Mouse (Mus musculus): ENCODE measurements around the gene Taf4. TPM values are rescaled to one million over a fixed set of nuclear protein-coding genes. Genes with fewer than 3 reads are reported as not detected.
A peak's percentile ranks its signal among the peaks of the same experiment; 100 is the strongest.

The Taf4 gene
- polyA plus RNA-seq (2016; fragmentation: Nextera tagmentation; extraction: Ambion mirVana), result 3.8 and 5.0 TPM in 2 replicates

DNA sequence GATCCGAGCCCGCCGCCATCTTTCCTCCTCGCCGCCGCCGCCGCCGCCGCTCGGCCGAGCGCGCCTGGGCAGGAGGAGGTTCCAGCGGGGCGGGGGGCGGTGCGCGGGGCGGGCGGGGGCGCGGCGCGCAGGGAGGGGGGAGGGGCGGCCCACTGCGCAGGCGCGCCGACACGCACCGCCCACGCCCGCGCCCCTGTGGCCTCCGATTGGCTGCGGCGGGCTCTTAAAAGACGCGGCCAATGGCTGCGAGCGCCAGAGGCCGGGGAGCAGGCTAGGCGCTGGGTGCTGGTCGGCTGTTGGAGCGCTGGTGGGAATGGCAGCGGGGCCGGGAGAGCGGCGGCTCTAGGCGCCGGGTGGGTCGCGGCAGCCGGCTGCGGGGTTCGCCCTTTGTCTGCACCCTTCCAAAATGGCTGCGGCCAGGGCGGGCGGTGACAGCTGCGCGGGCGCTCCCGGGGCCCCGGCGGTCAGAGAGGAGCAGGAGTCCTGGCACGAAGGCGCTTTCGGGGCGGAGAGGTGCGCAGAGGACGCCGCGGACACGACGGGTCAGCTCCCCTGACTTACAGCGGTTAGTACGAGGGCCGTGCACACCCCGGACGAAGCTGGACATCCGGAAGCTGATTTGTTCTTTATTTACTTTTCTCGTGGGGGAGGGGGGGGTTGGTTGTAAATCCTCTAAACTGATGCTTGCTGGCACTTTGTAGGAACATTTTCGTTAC, at the start of gene Taf4:
TSS of gene Taf4 (minus strand) at position 19 of the 716 bp plus-strand sequence.
- Histone ChIP-seq H3K27ac (peak within 1 kb of the TSS; percentile 97), H3K9me3 (no peaks in the 10 kb centered on the region), H3K27me3 (peaks cover 3% of the 10 kb centered on the region; the same call in 1 of the 2 replicates), H3K36me3 (no peaks in the 10 kb centered on the region), H3K4me1 (replicated peaks) (peaks cover 36% of the 10 kb centered on the region), H3K9ac (replicated peaks) (peak within 1 kb of the TSS; percentile 93), H3K4me2 (peak within 1 kb of the TSS; percentile 100), H3K4me3 (replicated peaks) (peak within 1 kb of the TSS; percentile 73)
- peak; percentile 93 for ATAC-seq (ENCODE audit: insufficient number of reproducible peaks, insufficient read depth, low FRiP score, low TSS enrichment, low read depth)
- WGBS, result under 1% methylated on average over 57 of the region's 84 CpGs

DNA sequence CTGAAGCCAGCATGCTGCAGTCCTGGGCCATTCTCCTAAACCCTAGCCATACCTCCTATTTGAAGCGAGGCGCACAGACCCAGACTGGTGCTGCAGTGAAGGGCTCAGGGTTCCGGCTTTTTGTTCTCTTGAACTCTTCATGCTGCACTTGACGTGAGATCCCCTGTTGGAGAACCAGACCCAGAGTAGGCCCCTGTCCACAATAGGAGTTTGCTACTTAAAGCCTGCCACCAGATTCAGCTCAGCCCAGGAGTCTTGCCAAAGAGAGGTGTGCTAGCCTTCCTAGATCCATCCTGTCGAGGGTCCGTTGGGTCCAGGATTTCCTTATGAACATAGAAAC, 49.4 kb upstream of the Taf4 start:
- no peak for ATAC-seq (ENCODE audit: insufficient number of reproducible peaks, insufficient read depth, low FRiP score, low TSS enrichment, low read depth)
- Histone ChIP-seq H3K4me1 (replicated peaks) (peaks cover 46% of the 10 kb centered on the region), H3K4me2 (peak overlapping the region; percentile 91), H3K27me3 (peaks cover 28% of the 10 kb centered on the region), H3K4me3 (replicated peaks) (peak overlapping the region; percentile 98), H3K27ac (peak overlapping the region; percentile 94), H3K9ac (replicated peaks) (peak overlapping the region; percentile 95), H3K36me3 (peaks cover 39% of the 10 kb centered on the region), H3K9me3 (no peaks in the 10 kb centered on the region)
- 10% methylated on average over 6 of the region's 6 CpGs for WGBS

DNA sequence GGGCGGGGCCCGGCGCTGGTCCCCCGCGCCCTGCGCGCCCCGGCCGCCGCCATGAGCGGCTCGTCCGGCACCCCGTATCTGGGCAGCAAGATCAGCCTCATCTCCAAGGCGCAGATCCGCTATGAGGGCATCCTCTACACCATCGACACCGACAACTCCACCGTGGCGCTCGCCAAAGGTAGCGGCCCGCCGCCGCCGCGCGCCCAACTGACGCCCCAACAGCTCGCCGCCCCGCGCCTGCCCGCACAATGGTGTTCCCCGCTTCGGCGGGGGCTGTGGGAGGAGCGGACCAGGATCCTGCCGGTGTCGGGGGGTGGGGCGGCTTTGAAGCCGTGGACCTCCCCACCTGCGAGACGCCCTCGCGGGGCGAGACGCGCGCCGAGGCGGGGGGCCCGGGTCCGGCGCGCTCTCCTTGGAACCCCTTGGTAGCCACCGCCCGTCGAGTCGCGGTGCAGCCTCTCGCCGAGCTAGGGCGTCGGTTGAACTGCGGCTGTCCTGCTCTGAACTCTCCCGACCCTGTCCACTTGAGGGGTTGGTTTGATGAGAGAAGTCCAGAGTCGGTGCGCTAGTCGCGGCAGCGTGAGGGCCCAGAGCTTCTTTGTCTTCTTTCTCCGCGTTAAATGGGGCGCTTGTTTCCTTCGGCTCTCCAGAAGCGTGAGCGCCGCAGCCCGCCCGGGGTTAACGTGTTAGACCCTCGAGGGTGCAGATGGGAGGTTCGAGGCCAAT, 48.9 kb upstream of the Taf4 start:
- Histone ChIP-seq H3K36me3 (peaks cover 33% of the 10 kb centered on the region), H3K9ac (replicated peaks) (peak overlapping the region; percentile 95), H3K27me3 (peaks cover 34% of the 10 kb centered on the region), H3K4me2 (peak overlapping the region; percentile 91), H3K4me3 (replicated peaks) (peak overlapping the region; percentile 98), H3K9me3 (no peaks in the 10 kb centered on the region), H3K4me1 (replicated peaks) (peaks cover 46% of the 10 kb centered on the region), H3K27ac (peak overlapping the region; percentile 94)
- WGBS, result under 1% methylated on average over 79 of the region's 84 CpGs
- peak; percentile 22 for ATAC-seq (ENCODE audit: insufficient number of reproducible peaks, insufficient read depth, low FRiP score, low TSS enrichment, low read depth)

DNA sequence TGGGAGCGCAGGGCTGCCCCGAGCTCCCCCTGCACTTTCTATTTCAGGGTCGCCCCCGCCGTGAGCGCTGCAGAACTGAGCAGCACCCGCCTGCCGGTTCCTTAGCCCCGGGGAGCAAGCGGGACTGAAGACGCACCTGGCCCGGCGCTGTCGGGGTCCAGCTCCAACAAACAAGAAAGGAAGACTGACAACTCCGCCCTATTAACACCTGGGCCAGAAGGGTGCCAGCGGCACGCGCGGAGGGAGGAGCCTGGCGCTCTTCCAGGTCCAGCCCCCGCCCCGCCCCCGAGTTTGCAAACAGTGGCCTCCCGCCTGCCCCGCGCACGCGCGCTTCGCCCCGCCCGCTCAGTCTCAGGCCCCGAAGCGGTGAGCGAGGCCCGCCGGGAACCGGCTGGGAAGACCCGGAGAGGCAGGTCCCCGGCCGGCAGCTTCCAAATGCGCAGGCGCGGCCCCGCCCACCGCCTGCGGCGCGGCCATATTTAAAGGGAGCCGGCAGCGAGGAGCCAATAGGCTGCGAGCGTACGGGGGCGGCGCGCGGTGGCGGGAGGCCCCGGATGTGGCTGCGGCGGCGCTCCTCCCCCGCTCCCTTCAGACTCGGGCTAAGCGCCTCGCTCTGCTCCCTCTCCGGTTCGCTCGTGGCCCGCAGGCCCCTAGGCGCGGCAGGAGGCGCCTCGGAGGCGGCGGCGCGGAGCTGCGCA, 48.1 kb upstream of the Taf4 start, which contains the start of gene Lsm14b:
TSS of gene Lsm14b (plus strand) at position 587 of the 698 bp plus-strand sequence.
- peaks cover 46% of the 10 kb centered on the region for H3K4me1 ChIP-seq (replicated peaks)
- peaks cover 40% of the 10 kb centered on the region for H3K27me3 ChIP-seq
- peaks cover 26% of the 10 kb centered on the region for H3K36me3 ChIP-seq
- no peaks in the 10 kb centered on the region for H3K9me3 ChIP-seq
- peak within 1 kb of the TSS; percentile 95 for H3K9ac ChIP-seq (replicated peaks)
- peak; percentile 89 for ATAC-seq (ENCODE audit: insufficient number of reproducible peaks, insufficient read depth, low FRiP score, low TSS enrichment, low read depth)
- peak within 1 kb of the TSS; percentile 98 for H3K4me3 ChIP-seq (replicated peaks)
- peak within 1 kb of the TSS; percentile 91 for H3K4me2 ChIP-seq
- peak within 1 kb of the TSS; percentile 94 for H3K27ac ChIP-seq
- under 1% methylated on average over 77 of the region's 80 CpGs for WGBS

DNA sequence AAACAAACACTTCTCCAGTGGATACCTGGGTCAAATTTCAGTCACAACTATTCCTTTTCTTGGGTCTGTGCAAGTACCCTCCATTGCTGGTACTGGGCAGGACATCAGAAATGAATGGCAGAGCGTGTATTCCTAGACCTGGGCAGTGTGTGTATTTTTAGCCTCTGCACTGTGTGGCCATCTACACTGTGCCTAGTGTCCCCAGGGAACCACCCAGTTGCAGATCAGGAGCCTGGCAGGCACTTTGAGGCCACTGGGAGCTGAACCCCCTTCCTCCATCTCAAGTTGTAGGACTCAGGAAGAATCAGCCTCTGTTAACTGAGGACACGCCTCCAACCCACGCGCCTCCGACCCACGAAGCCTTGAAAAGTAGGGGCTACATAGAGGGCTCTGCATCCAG, 46.3 kb upstream of the Taf4 start:
- Histone ChIP-seq H3K27ac (no peak overlapping the region), H3K4me2 (no peak overlapping the region), H3K4me1 (replicated peaks) (peaks cover 49% of the 10 kb centered on the region), H3K36me3 (peaks cover 8% of the 10 kb centered on the region), H3K9me3 (no peaks in the 10 kb centered on the region), H3K9ac (replicated peaks) (no peak overlapping the region), H3K27me3 (peaks cover 43% of the 10 kb centered on the region), H3K4me3 (replicated peaks) (no peak overlapping the region)
- 48% methylated on average over 6 of the region's 6 CpGs for WGBS
- ATAC-seq (ENCODE audit: insufficient number of reproducible peaks, insufficient read depth, low FRiP score, low TSS enrichment, low read depth), result no peak

DNA sequence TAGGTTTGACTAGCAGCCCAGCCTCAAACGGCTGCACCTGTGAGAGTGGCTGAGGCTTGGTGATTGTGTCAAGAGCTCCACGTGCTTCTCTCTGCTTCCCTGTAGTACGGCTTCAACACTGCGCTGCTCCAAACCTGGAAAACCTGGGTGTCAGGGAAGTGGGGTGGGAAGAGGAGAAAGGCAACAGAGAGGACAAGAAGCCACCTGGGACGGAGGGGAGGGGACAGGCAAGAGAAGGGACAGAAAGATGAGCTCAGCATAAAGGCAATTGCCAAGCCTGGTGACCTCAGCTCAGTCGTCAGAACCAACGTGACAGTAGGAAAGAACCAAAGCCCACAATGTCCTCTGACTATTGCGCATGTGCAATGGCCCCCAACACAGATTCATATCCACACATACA, 44.5 kb upstream of the Taf4 start:
- Histone ChIP-seq H3K4me2 (no peak overlapping the region), H3K4me1 (replicated peaks) (peaks cover 43% of the 10 kb centered on the region), H3K36me3 (no peaks in the 10 kb centered on the region), H3K9ac (replicated peaks) (0 out of 2 replicates have a peak overlapping the region, but pooled peaks have one; percentile 27), H3K9me3 (no peaks in the 10 kb centered on the region), H3K27ac (no peak overlapping the region), H3K27me3 (peaks cover 43% of the 10 kb centered on the region), H3K4me3 (replicated peaks) (no peak overlapping the region)
- ATAC-seq (ENCODE audit: insufficient number of reproducible peaks, insufficient read depth, low FRiP score, low TSS enrichment, low read depth), result no peak
- 79% methylated on average over 8 of the region's 8 CpGs for WGBS

DNA sequence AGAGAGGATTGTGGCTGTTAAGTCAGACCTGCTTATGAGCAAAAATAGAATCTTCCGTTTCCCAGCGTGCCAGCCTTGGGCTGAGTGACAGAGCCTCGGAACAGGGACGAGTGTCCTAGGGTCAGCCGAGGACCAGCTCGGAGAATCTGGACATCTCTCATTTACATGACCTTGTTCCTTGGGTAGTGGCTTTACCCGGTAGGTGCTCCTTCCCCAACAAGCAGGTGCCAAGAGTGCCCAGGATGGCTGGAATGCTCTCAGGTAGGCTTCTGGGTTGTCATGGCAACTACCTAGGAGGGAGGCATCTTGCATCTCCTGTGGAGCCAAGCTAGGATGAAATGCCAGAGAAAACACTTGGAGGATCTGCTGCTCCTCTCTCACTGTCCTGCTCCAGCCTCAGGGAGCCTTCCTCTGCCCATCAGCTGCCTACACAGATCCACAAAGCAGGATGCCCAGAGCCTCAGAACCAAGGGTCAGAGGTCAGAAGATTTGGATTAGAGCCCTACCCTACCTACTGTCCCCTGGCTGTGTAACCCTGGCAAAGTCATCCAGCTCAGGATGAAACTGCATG, 43.7 kb upstream of the Taf4 start:
- Histone ChIP-seq H3K9ac (replicated peaks) (no peak overlapping the region), H3K4me2 (no peak overlapping the region)
- no peak for ATAC-seq (ENCODE audit: insufficient number of reproducible peaks, insufficient read depth, low FRiP score, low TSS enrichment, low read depth)

DNA sequence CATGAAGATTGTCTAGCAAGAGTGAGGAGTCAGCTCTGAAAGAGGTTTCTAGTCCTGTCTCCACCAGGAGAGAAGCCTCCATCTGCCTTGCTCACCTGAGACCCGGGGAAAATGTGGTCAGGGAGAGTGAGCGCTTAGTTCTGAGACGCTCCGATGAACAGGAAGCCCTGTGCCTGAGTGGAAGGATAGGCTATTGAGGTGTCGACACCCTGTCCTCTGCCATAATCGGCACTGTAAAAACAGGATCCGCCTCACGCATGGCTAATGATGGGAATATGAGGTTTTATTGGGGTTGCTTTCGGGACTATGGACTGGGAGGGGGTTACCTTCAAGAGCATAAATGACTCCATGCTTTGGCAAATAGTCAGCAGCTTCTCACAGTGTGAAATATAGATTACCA, 42.1 kb upstream of the Taf4 start:
- Histone ChIP-seq H3K36me3 (no peaks in the 10 kb centered on the region), H3K4me3 (replicated peaks) (no peak overlapping the region), H3K4me1 (replicated peaks) (peaks cover 46% of the 10 kb centered on the region), H3K9me3 (no peaks in the 10 kb centered on the region), H3K27ac (no peak overlapping the region), H3K9ac (replicated peaks) (no peak overlapping the region), H3K27me3 (peaks cover 42% of the 10 kb centered on the region), H3K4me2 (no peak overlapping the region)
- 75% methylated on average over 9 of the region's 9 CpGs for WGBS
- no peak for ATAC-seq (ENCODE audit: insufficient number of reproducible peaks, insufficient read depth, low FRiP score, low TSS enrichment, low read depth)

More for the DNA sequence above, 43.7 kb upstream of the Taf4 start:
- H3K36me3 ChIP-seq, result no peaks in the 10 kb centered on the region
- WGBS, result 77% methylated on average over 7 of the region's 7 CpGs
- H3K27ac ChIP-seq, result no peak overlapping the region
- H3K9me3 ChIP-seq, result no peaks in the 10 kb centered on the region
- H3K4me3 ChIP-seq (replicated peaks), result no peak overlapping the region
- peaks cover 43% of the 10 kb centered on the region for H3K27me3 ChIP-seq
- H3K4me1 ChIP-seq (replicated peaks), result peaks cover 43% of the 10 kb centered on the region

DNA sequence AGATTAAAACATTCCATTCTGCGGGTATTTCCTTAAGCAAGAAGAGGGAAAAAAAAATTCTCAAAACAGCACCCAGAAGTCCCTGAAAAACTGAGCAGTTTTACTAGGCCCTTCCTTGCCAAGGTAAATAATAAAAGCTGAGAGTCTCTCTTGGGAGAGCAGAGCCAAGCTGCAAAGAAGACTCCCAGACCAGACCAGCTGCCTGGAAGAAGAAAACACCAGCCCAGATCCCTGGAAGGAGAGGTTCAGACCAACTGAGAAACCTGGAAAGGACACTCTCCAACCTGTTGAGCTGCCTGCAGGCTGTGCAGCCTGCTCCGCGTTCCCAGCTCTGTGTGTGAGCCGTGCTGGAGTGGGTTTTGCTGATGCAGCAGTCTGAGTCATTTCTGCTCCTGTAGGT, 41.2 kb upstream of the Taf4 start:
- Histone ChIP-seq H3K27me3 (peaks cover 32% of the 10 kb centered on the region), H3K27ac (0 out of 2 replicates have a peak overlapping the region, but pooled peaks have one; percentile 32), H3K4me2 (no peak overlapping the region), H3K4me3 (replicated peaks) (no peak overlapping the region), H3K9me3 (no peaks in the 10 kb centered on the region), H3K36me3 (no peaks in the 10 kb centered on the region), H3K9ac (replicated peaks) (no peak overlapping the region), H3K4me1 (replicated peaks) (peaks cover 38% of the 10 kb centered on the region)
- ATAC-seq (ENCODE audit: insufficient number of reproducible peaks, insufficient read depth, low FRiP score, low TSS enrichment, low read depth), result no peak
- WGBS, result 70% methylated on average over 4 of the region's 4 CpGs

DNA sequence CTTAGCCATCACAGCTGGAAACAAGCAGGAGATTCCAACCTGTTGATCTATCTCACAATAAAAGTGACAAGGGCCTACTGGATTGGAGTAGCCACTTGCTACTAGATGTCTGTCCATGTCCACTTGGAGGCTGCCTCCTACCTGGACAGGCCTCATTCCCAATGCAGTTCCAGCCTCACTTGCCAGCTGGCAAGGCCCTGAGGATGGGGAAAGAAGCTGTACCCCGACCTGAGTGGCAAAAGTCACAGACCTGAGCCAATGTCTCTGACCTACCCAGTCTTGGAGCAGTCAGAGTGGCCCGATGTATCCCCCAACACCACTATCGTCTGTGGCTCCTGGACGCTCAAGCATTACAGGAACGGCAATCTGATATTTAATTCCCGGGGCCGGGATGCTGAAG, 37.2 kb upstream of the Taf4 start:
- no peak for ATAC-seq (ENCODE audit: insufficient number of reproducible peaks, insufficient read depth, low FRiP score, low TSS enrichment, low read depth)
- WGBS, result 92% methylated on average over 7 of the region's 7 CpGs
- Histone ChIP-seq H3K4me2 (no peak overlapping the region), H3K27me3 (peaks cover 3% of the 10 kb centered on the region; the same call in 1 of the 2 replicates), H3K9me3 (0 out of 2 replicates have a peak, but pooled peaks cover 4% of the 10 kb centered on the region), H3K9ac (replicated peaks) (no peak overlapping the region), H3K4me1 (replicated peaks) (peaks cover 31% of the 10 kb centered on the region), H3K4me3 (replicated peaks) (no peak overlapping the region), H3K36me3 (no peaks in the 10 kb centered on the region), H3K27ac (no peak overlapping the region)
